Mouse (Mus musculus): ENCODE measurements around the gene Dnajc3.
"Not testable (repeated sequence)": the region's sequence is repeated elsewhere in the genome, so short reads cannot be mapped to it uniquely, and the experiment has no call there.

The Dnajc3 gene

DNA sequence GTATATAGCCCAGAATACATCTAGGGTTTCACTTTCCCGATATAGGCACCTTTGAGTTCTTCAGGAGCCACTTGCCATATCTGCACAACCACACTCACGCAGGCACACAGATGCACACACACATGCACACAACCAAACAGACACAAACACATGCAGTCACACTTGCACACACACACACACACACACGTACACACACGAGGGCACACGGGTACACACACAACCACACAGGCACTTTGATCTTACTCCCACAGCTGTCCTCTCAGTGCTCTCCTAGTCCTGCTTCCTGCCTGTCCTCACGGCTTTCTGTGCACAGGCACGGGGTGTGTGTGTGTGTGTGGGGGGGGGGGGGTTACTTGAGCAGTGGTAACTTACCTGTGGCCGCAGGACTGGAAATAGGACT, 4.8 kb upstream of the Dnajc3 start:
- DNase-seq: no peak

DNA sequence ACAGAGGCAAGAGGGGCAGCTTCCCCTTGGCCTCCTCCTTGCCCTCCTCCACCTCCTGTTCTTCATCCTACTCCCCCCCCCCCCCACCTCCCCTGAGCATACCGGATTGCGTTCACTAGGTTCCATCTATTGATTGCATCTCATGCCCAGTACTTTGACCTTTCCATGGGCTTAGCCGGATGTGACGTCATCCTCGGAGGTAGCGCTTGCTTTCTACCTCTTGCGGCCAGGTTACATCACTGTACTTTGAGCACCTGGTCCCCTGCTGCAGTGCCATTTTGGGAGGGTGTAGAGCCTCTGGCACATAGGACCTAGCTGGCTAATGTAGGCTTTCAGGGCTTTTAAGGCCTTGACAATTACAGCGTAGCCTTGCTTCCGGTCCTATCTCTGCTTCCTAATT, 3.1 kb upstream of the Dnajc3 start:
- no peak for DNase-seq

DNA sequence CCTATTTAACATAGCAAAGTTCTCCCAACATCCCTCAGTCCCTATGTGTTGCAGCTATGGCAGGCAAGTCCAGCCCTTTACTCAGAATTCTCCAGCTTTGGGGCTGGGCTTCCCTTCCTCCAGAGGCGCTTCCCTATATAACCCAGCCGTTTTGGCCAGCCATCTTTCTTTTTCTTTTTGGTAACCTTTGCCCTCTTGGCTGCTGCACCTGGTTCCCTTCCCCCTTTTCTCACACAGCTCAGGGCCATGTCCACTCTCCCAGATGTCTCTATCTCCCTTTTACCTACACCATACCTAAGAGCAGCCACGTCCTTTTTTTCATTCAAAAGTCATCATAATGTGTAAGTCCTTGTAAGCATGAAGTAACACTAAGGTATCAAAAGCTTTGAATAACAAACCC, 1.5 kb upstream of the Dnajc3 start:
- DNase-seq: no peak

DNA sequence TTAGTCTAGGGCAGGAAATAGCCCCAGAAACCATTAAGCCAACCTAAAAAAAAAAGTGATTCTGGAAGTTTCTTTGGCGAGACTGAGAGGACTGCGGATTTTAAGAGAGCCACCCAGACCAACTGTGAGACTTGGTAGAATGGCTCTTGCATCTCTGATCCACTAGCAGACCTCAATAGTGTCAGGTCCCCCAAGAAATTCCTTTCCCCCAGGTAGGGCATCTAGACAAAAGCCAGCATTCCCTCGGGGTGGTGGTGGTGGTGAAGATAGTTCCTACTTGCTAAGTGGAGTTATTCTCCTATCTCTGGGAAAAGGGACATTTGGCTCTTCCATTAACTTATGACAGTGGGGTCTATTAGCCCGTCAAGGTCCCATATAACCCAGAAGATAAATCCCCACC, 824 bp upstream of the Dnajc3 start:
- DNase-seq: no peak

DNA sequence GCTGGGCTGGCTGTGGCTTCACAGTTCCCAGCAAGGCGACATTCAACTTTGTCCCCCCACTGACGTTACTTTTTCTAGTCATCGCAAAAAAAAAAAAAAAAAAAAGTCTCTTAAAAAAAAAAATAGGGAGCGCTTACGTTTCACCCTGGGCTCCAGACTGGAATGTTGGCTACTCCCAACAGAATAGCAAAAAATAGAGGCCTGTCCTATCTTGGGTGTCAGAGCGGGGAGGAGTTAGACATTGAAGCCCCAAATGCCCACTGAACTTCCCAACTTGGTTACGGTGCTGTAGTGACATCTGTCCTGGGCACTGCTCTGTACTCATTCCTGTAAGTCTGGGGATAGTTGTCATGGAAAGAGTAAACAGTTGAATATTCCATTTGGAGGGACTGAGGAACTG, 775 bp downstream of the Dnajc3 start:
- DNase-seq: no peak

DNA sequence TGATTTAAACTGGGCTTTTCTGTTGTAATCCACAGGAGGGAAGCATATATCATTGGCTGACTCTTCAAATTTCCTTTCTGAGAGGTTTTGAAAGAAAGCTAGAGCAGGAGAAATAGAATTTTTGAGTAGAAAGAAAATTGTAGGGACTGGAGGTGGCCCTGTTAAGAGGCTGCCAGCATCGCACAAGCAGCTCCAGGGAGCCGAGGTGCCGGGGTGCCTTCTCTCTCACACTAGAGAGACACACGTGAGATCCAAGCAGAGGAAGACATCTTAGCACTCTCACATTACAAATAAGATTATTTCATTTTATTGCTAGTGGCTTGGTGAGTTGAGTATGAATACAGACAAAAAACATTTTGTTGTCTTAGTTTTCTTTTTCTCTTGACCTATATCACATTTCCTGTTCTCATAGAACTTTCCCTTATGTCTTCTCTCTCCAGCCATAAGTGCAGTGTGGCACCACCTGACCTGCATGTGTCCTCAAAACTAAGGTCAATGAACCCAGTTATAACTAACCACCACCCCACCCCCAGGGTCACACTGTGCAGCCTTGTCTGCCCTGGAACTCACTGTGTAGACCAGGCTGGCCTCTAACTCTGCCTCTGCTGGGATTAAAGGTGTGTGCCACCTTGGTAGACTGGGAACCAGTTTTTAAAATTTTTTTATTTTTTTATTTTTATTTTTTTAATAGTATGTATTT, 3.2 kb downstream of the Dnajc3 start:
- DNase-seq: no peak

DNA sequence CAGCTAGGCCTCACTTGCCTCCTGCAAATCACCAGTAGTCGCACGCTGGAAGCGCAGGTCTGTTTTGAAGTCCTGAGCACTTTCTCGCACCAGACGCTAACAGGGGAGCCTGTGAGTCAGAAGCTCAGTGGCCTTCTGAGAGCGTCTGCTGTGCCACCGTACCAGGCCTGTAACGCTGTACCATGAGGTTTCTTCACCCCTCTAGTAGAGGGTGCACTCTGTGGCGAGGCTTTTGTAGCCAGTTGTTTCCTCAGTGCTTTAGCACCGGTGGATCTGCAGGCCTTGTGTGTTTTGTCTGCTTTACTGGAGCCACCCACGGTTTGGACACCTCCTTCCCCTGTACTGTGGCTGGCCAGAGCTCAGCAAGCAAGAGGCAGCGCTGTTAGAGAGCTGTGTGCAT, 4.3 kb downstream of the Dnajc3 start:
- DNase-seq: no peak

DNA sequence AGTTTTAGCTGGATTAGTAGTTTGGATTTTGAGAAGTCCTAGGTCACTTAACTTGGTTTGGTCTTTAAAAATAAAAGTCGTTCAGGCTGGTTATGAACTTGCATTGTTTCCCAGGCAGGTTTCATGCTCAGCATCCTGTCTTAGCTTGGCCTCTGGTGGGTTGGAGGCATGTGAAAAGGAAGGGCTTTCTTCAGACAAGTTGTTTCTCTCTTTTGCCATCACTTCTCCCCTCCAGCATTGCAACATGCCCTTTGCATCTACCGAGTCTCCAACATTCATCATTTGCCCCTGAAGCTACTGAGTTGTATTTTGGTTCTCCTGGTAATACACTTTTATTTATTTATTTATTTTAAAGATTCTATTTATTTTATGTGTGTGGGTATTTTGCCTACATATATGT, 6.9 kb downstream of the Dnajc3 start:
- DNase-seq: no peak

DNA sequence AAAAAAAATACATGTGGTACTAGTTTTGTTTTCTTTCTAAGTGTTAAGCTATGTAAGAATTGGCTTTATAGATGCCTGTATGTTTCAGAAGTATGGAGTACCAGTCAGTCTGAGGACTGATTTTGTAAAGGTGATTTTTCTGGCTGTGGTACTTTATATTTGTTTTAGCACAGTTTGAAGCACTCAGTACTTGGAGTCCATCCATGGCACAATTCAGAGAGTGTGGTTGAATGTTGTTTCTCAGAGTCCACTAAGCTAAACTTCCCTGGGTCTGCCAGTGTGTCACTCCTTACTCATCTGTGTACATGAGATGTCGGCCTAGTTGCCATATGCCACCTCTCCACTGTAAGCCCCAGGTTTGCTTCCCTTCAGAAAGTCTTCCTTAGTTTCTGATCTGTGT, 11.1 kb downstream of the Dnajc3 start:
- DNase-seq: no peak

DNA sequence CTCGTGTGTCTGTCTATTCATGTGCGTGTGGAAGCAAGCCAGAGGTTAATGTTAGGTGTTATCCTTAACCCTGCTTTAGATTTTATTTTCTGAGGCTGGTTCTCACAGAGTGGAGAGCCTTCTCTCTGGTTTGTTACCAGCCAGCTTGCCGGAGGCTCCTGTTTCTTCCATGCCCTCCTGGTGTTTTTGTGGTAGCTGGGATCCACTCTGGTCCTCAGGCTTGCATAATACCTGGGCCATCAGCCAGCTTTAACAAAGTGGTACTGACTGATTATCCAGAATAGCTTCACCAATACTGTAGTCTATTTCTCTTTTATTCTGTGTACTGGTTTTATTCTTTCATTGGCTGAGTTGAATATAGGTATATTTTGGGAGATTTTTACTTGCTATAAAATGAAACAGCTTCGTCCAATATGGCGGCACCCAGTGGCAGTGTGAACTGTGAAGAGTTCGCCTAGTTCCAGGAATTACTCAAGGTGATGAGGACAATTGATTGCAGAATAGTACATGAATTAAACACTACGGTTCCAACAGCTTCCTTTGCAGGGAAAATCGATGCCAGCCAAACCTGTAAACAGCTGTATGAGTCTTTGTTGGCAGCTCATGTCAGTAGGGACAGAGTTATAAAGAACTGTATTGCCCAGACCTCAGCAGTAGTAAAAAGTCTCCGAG, 14.3 kb downstream of the Dnajc3 start:
- DNase-seq: no peak

DNA sequence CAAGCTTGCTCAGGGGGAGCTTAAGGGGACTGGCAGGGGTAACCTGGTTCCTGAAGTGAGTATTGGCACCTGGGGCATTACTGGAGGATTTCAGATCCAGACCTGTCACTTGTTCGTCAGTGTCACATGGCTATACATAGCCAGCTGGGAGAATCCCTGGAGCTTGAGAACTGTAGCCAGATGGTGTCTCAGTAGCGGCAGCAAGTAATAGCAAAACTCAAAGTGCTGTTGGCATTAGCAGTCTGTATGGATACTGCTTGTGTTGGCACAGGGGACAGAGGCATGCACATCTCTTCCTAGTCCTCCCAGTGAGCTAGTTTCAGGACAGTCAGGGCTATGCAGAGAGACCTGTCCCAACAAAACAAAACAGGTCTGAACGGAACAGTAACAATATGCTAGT, 20.2 kb downstream of the Dnajc3 start:
- no peak for DNase-seq

DNA sequence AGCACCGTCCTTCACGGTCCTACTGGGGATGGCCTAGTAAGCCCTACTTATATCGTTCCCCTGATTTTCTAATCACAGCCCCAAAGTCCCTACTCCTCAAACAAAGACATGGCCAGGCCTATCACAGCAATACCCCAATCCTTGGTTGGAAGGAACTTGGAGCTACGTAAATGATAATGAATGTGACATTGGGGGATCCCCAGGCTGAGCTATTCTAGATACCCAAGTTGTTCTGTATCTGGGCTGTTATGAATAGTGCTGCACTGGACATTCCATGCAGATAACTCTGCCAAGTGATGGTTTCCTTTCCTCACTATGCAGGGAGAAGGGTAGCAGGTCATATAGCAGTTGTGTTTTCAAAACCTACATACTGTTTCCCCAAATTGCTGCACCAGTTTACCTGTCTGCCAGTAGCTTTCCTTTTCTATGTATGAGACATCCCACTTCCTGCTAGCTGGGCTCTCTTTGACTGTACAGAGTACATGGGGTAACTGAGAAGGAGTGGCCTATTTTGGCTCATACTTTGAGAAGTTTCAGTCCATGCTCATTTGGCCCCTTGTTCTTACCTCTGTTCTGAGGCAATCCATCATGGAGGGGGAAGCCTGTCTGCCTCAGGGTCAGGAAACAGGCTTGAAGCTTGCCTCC, 27.7 kb downstream of the Dnajc3 start:
- no peak for DNase-seq

DNA sequence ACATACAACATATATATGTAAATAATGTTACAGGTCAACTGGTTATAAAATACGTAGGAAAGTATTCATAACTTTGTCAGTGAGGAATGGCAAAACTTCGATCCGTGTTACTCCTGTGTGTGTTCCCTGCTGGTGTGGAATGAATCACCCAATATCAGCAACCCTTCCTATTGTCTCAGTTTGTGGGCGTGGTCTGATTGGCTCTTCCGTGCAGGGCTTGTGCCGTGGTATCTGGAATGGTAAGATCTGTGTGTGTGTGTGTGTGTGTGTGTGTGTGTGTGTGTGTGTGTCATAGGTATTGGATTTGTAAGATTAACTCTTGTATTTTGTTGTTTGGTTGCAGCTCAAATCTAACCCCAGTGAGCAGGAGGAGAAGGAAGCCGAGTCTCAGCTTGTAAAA, 29.9 kb downstream of the Dnajc3 start:
- DNase-seq: no peak

DNA sequence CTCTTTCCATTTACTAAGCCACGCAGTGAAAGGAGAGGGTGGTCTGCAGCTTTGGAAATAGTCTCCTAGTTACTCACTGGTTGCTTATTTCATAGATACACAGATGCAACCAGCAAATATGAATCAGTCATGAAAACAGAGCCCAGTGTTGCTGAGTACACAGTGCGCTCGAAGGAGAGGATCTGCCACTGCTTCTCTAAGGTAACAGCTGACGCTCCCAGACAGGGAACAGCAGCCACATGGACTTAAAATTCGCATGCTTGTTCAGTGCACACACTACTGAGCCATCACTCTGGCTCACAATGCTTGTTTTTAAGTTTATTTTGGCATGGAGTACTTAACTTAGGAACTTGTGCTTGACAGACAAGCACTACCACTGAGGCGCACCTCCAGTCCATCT, 34.5 kb downstream of the Dnajc3 start:
- DNase-seq: no peak

DNA sequence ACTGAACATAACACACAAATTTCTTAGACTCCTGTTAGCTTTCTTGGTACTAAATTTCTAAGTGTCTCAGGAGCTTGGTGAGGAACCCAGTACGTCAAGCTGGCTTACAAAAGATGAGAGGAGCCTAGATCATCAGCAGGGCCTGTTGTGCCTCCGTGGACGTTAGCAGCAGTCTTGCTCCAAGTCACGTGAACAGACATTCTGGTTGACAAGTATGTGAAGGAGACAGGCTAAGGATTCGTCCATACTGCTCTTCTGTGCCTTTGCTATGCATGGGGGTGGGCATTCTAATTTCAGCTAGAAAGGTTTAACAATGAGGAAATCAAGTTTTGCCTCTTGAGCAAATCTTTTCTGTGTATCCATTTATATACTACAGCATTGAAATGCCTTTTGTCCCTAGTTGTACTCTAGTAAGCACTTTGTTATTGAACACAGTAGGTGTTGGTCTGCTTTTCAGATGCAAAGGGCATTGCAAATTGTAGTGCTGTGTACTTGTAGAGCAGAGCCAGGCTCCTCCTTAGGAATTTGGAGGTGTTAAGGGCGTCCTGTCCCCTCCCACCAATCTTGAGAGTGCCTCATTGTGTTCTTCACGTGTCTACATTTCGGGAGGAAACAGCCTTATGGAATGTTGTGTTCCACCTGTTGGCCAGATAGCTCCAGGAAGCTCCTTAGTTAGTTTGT, 39.5 kb downstream of the Dnajc3 start:
- DNase-seq: no peak

DNA sequence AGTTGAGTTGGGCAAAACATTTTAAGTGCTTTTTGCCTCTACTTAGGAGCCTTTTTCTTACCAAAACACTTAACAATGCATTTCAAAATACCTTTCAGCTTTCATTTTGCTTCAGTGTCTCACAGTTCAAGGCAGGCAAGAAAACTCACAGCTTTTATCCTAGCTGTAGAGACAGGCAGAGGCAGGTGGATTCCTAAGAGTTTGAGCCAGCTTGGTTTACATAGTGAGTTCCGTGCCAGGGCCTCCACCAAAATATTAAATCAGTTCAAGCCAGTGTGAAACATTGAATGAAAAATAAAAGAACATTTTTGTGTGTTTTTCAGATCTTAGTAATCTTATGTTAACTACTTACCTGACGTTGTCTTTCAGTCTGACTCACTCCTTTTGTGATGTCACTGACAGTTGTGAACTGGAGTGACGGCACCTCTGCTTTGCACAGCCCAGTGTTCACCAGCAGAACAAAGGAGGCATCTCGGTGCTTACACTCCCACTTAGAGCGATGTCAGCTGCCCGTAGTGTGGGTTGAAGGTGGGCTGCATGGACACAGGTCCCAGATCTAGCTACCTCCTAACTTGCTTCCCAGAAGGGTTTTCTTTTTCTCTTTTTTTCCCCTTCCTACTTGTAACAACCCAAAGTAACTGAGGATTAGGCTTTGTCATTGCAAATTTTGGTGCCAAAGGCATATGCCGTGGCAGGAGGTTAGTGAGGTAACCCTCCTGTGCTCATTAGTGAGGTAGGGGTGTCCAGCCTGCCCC, 42.0 kb downstream of the Dnajc3 start:
- DNase-seq: no peak

DNA sequence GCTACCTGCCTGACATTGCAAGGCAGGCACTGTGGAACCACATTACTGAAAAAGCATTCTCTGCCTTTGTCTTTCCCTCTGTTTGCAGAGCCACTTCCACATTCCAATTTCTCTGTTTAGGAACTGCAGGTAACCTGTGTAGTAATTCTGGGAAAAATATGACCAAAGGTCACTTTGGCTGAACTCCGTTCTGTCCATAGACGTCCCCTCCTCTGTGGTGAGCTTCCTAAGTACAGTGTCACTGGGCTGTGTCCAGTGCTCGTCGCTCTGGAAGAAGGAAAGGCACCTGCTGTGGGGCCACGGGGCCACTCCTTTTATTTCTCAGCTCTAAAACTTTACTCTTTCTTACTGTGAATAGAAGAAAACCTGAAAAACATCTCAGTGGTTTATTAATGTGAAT, 42.6 kb downstream of the Dnajc3 start:
- no peak for DNase-seq

DNA sequence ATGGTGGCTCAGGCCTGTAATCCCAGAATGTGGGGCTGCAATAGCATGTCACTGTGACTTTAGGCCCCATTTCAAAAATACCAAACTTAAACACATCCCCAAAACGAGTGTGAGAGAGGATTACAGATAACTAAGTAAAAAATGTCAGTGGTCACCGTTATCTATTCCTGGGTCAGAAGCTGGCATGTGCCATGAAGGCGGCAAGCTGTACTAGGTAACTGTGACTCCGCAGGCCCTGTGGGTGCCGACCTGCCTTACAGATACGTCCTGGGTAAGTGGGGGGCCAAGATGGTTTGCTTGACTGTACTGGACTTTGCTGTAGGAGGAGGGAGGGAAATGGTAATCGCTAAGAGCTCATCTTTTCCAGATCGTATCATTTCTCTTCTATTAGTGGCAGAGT, 43.1 kb downstream of the Dnajc3 start:
- DNase-seq: no peak

DNA sequence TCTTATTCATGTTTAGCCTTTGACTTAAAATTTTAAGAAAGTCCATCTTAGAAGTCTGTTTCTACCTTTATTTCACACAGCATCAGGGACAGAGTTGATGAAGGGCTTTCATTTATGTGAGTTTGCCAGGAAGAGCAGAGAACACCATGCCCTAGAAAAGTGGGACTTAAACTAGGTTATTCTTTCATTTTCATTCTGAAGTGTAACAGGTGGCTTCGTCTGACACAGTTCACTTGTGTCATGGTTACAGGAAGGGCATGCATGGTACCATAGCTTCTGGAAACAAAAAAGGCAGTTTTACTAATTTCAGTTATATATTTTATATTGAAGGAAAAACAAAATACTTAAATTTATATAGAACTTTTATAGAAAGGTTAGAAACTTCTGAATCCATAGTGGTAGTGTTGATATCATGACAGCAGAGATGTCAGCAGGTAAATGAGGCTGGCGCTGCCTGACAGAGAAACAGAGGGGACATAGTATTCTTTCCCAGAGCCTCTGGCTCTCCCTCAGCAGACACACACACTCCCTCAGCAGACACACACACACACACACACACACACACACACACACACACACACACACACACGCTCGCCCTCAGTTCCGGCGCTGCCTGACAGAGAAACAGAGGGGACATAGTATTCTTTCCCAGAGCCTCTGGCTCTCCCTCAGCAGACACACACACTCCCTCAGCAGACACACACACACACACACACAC, 44.1 kb downstream of the Dnajc3 start:
- DNase-seq: not testable (repeated sequence)

DNA sequence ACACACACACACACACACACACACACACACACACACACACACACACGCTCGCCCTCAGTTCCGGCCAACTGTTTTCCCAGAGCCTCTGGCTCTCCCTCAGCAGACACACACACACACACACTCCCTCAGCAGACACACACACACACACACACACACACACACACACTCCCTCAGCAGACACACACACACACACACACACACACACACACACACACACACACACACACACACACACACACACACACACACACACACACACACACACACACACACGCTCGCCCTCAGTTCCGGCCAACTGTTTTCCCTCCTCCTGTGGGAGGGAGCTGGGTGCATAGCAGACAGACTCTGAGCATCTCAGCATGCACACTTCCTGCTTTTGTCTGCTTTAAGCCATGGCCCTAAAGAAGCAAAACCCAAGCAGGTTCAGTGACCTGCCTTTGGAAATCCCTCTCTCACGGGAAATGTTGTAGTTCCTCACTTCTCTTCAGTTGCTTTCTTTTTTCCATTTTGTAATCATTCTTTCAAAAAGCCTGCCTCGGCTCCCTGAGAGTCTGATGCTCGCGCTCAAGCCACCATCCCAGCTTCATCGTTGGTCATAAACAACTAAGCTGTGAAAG, 44.8 kb downstream of the Dnajc3 start:
- peak; percentile 19 for DNase-seq

DNA sequence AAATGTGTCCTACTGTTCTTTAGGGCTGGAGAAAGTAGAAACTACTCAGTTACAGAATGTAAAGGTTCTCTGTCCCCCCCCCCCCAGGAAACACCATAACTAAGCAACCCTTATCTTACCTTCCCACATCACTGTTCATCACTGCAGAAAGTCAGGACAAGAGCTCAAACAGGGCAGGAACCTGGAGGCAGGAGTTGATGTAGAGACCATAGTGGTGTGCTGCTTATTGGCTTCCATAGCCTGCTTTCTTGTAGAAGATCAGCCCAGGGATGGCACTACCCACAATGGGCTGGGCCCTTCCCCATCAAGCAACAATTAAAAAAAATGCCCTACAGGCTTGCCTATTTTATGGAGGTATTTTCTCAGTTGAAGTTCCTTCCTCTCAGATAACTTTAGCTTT, 45.6 kb downstream of the Dnajc3 start:
- no peak for DNase-seq

DNA sequence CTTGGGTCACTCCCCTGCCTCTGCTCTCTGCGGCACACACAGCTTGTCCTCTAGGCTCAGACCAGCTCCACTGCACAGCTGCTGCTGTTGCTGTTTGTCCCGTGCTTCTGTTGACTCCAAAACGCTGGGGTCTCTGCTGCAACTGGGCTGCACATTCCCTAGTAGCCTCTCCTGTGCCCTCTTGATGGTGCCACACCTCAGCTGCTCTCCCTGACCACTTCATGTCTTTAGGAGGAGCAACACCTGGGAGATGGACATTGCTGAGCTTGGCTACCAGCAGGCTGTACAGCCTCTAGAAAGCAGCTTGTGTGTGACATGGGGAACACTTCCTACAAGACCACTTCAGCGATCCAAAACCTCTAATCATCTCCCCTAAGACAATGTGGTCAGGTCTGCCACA, 46.4 kb downstream of the Dnajc3 start:
- no peak for DNase-seq
